Mouse (Mus musculus) thymus, adult 2 months (tissue): ENCODE results near the gene Il1rl1.
A peak's percentile ranks its signal among the peaks of the same experiment; 100 is the strongest.

Experiments
- CTCF ChIP-seq: fragments of 200-500 bp; IDR thresholded peaks from 2 replicates; pipeline ENCODE4 v1.5.1; 2012; ENCODE audit warnings: mild to moderate bottlenecking, control low read depth, low read length, moderate library complexity, borderline replicate concordance; ENCODE audit not compliant: control insufficient read depth, poor library complexity, insufficient read depth; ENCODE audit errors: extremely low read depth
- POLR2A ChIP-seq: fragments of 200-500 bp; IDR thresholded peaks from 2 replicates; pipeline ENCODE4 v1.6.1; 2012; ENCODE audit warnings: mild to moderate bottlenecking, low read length, control low read depth, moderate library complexity; ENCODE audit not compliant: control insufficient read depth, poor library complexity, insufficient read depth; ENCODE audit errors: extremely low read depth

GRCm38 (mm10) chr1:40465477-40466430 is 36.4 kb downstream of the Il1rl1 start, which contains the start of gene Il18r1:
- TF ChIP-seq POLR2A (no peak), CTCF (peak; percentile 31; the same call in 1 of the 2 replicates)
